Mouse (Mus musculus) erythroblast, embryonic 14.5 days (primary cell): Measurements from ENCODE around the gene Txndc8.

Experiments
- GATA1 ChIP-seq: IDR thresholded peaks from 2 replicates; pipeline ENCODE4 v1.6.1; 2012; ENCODE audit warnings: low read length, inconsistent platforms, mixed read lengths
- TAL1 ChIP-seq: IDR thresholded peaks from 3 replicates; pipeline ENCODE4 v1.6.1; 2012; ENCODE audit warnings: low read length, inconsistent platforms, mixed read lengths

- no peak for TF ChIP-seq GATA1
- TF ChIP-seq TAL1, result no peak
These were observed 38.6 kb downstream of the Txndc8 start for GRCm38 (mm10) chr4:57970285-57970684.
